Mouse (Mus musculus): Measurements from ENCODE around the gene A830018L16Rik.
"Not testable (repeated sequence)": the region's sequence is repeated elsewhere in the genome, so short reads cannot be mapped to it uniquely, and the experiment has no call there.

Gene A830018L16Rik

DNA sequence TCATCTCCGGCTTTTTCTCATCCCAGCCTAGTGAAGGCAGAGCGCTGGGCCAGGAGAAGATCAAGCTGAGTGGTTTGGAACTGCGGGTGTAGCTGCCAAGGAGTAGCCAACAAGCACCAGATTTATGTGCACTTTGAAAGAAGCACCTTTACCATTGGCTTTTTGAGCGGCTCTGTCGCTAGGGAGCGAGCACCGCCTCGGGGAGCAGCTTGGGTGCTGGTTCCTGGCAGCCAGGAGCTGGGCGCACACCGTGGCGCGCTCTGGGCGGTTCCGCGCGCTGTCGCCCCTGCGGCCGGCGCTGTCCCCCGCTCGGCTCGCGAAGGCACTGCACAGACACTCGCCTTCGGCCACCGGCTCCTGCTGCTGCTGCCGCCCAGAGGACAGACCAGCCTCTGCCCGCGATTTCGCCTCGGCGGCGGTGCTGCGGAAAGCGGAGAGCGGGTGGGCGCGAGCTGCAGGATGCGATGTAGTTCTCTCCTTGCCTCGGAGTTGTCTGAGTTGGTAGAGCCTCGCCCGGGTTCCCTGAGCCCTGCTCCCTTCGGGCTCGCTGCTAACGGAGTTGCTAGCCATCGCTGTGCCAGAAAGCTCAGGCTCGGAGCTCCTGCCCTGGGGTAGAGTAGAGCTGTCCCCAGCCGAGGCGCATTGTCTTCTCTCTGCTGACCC is at the start of gene A830018L16Rik:
Gene A830018L16Rik (plus strand): TSS at position 212 of the 663 bp plus-strand sequence.
- DNase-seq, result peak; percentile 79

DNA sequence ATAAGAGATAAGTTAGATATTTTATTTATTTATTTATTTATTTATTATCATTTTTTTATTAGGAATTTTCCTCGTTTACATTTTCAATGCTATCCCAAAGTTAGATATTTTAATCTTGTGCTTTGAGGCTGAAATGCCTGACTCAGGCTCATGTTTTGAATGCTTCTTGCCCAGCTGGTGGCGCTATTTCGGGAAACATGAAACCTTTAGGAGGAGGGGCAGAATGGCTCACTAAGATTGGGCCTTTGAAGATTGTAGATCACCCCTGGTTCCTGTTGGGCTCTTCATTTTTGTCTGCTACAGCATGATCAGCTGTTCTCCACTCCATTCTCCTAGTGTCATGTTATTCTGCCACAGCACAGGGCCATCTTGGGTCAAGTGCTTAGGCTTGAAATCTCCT is 28.1 kb upstream of the A830018L16Rik start:
- no peak for DNase-seq

DNA sequence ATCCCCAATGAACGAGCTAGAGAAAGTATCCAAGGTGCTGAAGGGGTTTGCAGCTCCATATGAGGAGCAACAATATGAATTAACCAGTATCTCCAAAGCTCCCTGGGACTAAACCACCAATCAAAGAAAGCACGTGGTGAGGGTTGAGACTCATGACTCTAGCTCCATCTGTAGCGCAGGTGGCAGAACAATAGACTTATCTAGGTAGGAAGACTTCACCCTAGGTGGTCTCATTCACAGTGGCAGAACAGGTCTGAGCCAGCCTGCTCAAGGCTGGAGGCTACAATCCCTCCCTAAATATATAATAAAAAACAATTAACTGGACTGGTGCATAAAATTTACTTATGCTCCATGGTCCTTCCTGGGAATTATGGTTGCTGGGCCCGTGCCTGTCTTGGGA is 18.5 kb upstream of the A830018L16Rik start:
- no peak for DNase-seq

DNA sequence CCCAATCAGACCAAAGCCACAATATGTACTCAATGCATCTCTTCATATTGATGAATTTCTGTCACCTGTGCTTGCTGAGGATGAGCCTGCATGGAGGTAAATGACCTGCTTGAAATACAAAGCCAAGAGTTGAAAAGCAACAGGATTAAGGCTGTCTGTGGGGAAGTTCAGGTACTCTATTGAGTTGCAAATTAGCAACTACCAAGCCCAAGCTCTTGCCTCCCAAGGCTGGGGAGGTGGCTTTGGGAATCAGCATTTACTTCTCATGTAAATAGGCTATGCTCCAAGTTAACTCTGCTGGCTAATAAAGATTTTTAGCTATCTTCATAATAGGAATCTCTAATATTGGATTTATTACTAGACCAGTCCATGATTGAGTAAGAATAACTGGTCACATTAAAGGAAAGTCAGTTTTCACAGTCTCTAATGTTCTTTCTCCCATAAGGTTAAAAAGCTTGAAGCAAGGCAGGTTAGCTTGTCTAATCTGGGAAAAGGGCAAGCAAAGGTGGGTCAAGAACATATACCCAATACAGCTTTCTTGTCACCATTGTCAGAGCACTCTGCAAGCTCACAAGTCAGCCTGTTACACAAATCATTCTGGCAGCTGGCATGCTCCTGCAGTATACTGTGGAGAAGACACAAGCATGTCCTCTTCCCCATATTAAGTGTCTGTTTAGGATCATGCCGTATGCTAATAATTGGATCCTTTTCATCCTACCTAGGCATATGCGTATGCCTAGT is 17.7 kb upstream of the A830018L16Rik start:
- DNase-seq, result no peak

DNA sequence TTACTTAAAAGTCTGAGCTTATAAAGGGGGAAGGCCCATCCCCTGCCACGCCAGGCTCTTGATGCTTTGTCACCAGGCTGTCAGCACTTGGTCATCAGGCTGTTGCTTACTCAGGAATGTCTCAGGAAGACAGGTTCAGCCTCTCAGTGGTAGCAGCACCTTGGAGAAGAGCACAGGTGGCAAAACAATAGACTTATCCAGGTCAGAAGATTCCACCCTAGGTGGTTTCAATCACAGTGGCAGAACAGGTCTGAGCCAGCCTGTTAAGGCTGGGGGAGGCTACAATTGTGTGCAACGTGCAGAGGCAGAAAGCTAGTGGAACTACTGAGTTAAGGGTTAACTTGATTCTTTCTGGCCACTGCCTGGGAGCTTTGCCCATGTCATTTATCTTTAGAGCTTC is 12.7 kb upstream of the A830018L16Rik start:
- DNase-seq, result no peak

DNA sequence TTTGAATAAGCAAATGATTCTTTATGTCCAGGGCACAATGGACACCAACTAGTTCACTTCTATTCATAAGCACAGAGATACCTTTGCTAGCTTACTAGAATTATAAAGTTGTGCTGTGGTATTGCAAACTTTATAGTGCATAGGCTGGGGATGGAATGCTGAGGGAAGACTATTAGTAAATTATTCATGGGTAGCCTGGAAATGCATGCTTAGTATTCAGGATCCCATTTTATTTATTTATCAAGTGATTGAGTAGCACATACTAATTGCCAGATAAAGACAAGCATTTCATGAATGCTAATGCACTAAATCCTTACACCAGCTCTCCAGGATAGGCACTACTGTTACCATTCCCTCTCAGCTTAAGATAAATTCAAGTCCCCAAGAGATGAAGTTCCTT is 8.4 kb upstream of the A830018L16Rik start:
- no peak for DNase-seq

DNA sequence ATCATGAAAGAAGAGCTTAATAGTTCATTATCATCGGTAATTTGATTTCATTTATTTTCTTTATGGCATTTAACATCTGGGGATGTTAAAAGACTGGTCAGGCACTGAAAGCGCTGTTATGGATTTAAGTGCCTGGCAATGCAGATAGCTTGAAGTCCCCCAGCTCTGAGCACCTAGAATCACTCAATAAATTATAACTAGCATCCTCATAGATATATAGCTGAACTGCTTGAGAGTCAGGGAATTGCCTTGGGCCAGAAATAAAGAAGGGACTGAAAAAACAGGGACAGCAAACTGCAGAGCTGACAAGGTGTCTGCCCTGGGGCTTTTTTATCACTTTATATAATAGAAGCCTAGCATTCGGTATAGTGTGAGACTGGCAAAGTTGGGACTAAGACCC is 7.9 kb upstream of the A830018L16Rik start:
- DNase-seq, result no peak

DNA sequence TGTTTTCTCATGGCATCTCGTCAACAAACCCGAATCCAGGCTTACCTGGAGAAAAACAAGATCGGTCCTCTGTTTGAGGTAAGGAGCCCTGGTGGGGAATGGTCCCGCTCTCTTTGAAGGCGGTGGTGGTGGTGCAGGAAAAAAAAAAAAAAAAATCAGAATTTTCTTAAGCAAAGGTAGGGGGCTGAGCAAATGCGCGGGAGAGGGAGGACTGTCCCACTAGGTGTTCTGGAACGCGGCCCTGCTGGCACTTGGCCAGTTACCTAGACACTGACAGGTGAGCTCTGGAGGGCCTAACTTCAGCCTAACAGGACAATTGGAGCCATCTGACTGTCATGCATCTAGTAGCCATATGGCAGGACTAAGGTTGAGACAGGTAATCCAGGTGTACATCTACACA is 655 bp downstream of the A830018L16Rik start:
- peak; percentile 48 for DNase-seq

DNA sequence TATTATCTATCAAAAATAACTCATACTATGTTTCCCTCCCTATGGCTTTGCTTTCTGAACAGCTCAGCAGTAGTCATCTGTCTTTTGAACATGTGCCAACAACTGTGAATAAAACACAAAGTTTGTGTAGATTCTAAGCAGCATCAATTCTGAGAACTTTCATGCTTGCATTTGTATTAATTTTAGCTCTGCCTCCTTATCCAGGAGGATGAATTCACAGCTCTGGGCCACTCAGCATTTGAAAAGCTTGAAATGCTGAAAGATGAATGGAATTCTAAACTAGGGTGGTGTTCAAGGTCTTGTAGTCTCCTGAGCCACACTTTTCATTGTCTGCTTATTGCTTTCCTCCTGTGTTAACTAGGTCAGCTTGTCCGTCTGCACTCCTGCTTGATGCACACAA is 13.4 kb downstream of the A830018L16Rik start:
- DNase-seq, result no peak

DNA sequence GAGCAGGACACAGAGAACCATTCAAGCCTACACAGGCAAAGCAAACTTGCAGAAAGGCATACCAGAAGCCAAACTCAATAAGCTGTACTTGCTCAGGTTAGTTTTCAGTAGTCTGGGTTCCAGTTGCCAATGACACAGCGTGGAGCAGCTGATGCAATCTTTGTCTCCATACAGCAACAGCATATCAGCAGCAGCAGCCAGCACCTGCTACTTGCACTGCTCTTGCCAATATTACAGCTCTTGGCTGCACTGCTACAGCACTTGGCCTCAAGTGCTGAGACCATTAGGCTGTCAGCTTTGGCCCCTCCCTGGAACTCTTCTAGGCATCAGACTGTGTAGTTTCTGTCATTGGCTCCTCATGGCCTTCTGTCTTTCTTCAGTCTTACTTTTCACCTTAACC is 44.4 kb downstream of the A830018L16Rik start:
- no peak for DNase-seq

DNA sequence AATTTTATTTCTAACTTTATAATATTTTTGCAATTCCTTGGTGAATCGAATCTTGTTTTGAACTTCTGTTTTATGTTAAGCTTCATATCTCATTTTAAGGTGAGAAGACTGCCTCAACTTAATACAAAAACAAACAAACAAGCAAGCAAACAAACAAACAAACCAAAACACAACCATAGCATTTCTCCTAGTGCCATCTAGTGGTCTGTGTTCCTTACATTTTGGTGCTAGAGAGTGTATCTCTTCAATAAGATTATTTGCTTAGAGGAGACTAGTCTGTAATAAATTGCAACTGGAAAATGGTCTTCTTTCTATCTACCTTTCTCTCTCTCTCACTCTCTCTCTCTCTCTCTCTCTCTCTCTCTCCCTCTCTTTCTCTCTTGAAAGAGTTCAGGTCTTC is 52.4 kb downstream of the A830018L16Rik start:
- DNase-seq, result no peak

DNA sequence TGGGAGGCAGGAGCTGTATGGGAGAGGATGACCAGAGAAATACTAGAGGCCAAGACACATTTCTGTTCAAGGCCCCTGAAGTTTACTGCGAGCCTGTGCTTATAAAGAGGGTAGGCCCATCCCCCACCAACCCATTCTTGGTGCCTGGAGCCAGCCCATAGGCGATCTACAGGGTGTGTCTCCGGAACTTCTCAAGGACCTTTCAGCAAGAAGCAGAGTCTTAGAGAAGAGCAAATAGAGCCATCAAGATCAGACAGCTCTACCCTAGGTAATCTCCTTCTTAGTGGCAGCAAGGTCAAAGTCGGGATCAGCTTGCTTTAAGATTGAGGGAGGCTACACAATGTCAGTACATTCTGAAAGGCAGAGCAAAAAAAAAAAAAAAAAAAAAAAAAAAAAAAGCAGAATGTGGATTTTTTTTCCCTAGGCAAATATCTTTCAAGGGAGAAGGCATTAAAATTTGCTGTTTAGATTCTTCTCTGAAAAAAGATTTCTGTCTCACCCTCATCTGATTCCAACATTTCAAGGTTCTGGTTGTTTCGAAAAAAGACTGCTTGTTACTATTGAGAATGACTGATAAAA is 53.2 kb downstream of the A830018L16Rik start:
- no peak for DNase-seq

DNA sequence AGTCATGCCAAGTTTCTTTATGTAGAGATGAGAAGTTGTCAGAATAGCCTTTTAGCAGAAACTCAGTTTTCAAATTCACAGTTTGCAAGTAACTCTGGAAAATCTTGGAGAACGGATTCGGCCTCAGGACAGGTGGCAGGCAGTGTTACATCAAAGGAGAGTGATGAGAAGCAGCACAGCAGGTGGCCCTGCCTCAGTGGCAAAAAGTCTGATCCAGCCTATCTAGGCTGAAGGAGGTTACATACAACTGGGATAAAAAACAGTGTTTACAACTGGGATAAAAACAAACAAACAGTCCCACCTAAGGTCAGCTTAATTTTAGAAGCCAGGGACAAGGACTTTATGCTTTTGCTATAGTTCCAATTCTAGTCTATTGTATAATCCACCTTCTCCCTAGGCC is 79.0 kb downstream of the A830018L16Rik start:
- DNase-seq, result no peak

DNA sequence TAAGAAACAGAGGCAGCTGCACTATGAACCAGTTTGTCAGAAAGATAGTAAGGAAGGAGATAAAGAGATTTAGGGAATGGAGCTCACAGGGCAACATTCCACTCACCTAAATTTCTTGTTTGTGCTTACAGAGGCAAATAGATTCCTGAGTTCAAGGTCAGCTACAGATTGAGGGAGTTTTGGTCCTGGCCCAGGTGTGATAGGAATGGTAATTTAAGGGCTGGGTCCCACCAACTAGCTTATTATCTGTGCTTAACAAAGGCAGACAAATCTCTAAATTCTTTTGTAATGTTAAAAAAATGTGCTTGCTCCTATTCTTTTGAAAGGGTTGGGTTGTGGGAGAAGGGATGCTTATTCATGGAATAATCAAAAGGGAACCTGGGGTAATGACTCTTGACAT is 87.7 kb downstream of the A830018L16Rik start:
- DNase-seq, result no peak

DNA sequence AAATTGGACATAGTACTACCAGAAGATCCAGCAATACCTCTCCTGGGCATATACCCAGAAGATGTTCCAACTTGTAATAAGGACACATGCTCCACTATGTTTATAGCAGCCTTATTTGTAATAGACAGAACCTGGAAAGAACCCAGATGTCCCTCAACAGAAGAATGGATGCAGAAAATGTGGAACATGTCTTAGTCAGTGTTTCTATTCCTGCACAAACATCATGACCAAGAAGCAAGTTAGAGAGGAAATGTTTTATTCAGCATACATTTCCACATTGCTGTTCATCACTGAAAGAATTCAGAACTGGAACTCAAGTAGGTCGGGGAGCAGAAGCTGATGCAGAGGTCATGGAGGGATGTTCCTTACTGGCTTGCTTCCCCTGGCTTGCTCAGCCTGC is 135.9 kb downstream of the A830018L16Rik start:
- not testable (repeated sequence) for DNase-seq

DNA sequence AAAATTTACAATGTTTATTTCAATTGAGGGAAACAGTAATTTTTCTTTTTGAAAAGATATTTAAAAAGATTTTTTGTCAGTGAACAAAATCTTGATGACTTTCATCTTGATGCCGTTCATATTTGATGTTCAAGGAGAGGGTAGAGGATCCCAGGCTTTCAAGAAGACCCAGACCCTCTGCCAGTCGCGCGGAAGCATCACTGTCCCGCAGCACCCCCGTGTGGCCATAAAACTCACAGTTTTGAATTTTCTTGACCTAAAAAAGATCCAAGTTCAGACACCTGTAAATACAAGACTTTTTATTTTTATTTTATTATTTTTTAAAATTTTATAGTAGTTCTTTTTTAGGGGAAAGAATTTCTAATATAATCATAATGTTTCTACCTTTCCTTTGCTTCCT is 151.4 kb downstream of the A830018L16Rik start:
- DNase-seq, result peak; percentile 53

DNA sequence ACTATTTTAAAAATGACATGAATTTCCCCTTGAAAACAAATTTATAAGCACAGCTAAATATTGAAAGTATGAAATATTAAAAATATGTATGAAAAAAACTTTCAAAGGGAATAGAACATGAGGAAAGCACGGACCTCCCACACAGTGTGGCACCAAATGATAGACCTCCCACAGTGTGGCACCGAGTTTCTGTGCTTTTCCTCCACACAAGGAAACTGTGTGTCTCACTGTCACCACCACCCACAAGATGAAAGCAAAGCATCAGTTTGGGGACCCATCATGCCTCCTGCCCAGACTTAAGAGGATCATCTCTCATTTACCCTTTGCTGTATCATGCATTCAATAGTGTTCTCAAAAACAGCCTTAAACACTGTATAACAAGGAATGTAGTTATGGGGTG is 152.8 kb downstream of the A830018L16Rik start:
- DNase-seq, result no peak

DNA sequence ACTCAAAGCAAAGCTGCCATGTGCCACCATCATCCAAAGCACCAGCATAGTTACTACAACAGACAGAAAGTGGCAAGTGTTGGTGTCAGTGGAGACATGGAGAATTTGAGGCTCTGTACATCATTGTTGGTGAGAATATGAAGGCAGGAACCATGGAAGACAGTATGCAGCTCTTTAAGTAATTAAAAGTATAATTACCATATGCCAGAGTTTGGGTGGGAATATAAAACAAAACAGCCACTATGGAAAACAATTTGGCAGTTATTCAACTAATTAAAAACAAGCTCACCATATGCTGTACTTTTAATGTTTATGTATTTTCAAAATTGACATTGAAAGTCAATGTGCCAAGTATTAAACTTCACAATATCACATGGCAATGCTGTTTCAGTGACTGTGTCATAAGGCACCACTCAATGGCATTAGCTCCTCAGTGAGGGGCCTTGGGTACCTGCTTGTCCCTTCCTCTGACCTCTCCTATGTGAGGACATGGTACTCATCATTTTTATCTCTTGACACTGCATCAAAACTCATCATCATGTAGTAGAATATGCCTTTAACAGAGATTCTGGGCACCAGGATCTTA is 153.5 kb downstream of the A830018L16Rik start:
- DNase-seq, result no peak

DNA sequence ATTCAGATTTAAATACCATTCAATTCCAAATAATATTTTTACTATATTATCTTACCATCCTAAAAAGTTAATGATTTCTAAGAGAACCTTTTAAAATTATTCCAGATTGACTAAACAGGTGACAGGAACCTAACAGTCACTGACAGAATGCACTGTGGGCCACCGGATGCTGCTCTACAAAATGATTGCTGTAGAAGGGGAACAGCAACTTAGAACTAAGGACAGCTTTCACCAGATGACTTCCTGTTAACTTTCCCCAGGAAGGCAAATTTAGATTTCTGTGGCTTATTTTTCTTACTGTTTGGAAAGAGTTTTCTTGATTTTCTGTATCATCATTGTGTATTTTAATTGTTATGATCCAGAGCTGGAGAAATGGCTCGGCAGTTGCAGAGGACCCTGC is 156.4 kb downstream of the A830018L16Rik start:
- no peak for DNase-seq

DNA sequence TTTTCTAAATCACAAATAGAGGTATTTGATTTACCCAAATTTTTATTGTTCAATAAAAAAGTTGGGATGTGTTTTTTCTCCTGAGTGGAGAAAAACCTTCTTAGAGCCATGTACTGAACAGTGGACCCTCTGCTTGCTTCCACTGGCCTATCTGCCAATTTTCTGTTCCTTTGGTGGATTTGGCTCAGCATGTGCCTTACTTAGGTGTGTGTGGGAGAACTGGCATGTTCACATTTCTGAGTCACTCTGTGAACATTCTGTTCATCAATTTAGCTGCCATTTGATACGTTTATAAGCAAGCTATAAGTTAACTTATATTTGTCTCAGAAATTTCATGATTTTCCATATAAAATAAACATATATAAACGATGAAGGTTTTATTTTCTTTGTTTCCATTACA is 159.6 kb downstream of the A830018L16Rik start:
- DNase-seq, result no peak

DNA sequence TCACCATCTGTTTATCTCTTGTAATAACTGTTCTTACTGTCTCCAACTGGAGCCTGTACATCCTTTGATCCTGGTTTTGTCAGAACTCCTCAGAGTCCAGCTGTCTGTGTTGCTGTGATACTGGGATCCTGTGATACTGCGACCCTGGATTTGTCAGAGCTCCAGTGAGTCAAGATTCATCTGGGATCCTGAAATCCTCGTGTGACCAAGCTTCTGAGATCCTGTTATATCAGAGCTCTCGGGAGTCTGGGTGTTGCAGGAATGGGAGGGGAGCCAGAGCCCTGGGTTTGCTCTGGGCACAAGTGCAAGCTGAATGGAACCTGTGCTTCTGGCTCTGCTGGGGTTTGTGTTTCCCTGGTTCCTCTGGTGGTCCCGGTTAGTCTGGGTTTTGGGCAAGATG is 166.1 kb downstream of the A830018L16Rik start:
- no peak for DNase-seq

DNA sequence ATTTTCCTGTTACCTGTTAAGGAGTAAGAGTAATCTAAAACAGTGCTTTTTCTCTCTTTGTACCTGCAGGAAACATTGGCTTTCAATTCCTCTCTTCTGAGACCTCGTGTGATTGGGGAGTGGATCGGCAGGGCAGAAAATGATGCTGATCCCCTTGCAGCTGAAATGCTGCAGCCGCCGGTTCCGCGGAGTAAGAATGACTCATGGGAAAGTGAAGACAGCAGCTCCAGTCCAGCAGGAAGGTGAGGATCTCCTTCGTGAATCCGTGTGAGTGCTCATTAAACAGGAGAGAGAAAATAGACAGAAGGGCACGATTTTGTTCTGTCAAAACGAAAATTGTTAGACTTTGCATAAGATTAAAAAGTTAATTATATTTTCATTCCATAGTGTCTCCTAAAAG is 174.4 kb downstream of the A830018L16Rik start:
- DNase-seq, result no peak

DNA sequence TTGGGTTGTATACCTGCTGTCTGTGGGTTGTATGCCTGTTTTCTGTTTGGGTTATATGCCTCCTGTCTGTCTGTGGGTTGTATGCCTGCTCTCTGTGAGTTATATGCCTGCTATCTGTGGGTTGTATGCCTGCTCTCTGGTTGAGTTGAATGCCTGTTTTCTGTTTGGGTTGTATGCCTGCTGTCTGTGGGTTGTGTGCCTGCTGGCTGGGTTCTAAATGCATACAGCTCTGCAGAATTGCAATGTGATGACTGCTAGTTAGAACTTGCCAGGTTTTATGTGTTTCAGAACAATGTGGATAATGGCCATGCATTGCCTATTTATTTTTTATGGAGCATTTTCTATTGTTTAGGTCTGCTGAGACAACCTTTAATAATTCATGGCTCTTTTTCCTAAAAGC is 236.2 kb downstream of the A830018L16Rik start:
- DNase-seq, result no peak

DNA sequence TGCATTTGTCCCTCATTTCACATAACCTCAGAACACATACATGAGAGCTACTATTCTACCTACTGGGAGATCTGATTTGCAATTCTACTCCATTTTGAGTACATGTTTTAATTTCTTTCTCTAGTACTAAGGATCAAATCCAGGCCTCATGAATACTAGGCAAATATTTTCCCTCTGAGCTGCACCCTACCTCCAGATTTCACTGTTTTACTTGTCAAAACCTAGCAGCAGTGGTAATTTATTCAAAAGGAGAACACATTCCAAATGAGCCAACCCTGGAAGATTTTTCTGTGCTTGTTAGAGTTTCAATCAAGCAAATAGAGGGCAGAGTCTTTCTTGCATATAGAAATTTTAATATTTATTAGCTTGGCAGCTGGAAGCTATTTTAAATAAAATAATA is 238.9 kb downstream of the A830018L16Rik start:
- no peak for DNase-seq
